Mouse (Mus musculus): ENCODE measurements around the gene Ctcf.

DNA sequence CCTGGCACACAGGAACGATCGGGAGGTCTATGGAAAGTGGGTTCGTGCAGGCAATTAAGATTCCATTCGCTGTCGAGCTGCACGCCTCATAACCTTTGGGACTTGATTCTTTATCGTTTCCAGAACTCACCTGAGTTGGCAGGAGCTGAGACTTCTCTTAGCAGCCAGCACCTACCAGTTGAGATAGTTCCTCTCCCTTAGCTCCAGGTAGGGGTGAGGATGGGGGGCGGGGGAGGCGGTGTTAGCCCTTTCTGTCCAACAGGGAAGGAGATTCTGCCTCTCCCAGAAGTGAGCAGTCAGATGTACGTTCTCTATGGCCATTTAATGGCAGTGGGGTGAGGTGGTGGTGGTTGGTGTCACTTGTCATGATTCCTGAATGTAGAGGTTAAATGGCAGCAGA lies 29.3 kb upstream of the Ctcf start:
- TF ChIP-seq CTCF (IDR thresholded peaks at IDR 0.05; ENCODE audit: extremely low read depth, insufficient read depth, insufficient read length, insufficient replicate concordance) (no peak), POLR2A (IDR thresholded peaks at IDR 0.05; ENCODE audit: low read depth, low read length) (no peak)
